Mouse (Mus musculus): ENCODE results near the gene Arsb.

The Arsb gene

GRCm38 (mm10) chr13:93906552-93907245, 135.3 kb downstream of the Arsb start:
- Histone ChIP-seq H3K27me3 (ENCODE audit: insufficient read depth, low read length) (0 out of 2 replicates have a peak, but pooled peaks cover 7% of the 10 kb centered on the region), H3K4me3 (replicated peaks; ENCODE audit: low read length) (no peak overlapping the region), H3K36me3 (ENCODE audit: insufficient read depth, low read length) (no peaks in the 10 kb centered on the region), H3K4me1 (replicated peaks; ENCODE audit: low read depth, low read length) (no peaks in the 10 kb centered on the region), H3K9me3 (ENCODE audit: low read length) (no peaks in the 10 kb centered on the region)
- TF ChIP-seq NANOG (IDR thresholded peaks at IDR 0.05; ENCODE audit: borderline replicate concordance, low read length) (peak; percentile 79), POU5F1 (IDR thresholded peaks at IDR 0.05; ENCODE audit: borderline replicate concordance, low read length) (no peak)

GRCm38 (mm10) chr13:93907971-93908370, 136.5 kb downstream of the Arsb start:
- no peak for TF ChIP-seq POU5F1 (IDR thresholded peaks at IDR 0.05; ENCODE audit: borderline replicate concordance, low read length)
- no peak for TF ChIP-seq NANOG (IDR thresholded peaks at IDR 0.05; ENCODE audit: borderline replicate concordance, low read length)
- TF ChIP-seq CTCF (conservative IDR thresholded peaks at IDR 0.05; ENCODE audit: low read length), result no peak
- no peaks in the 10 kb centered on the region for H3K4me1 ChIP-seq (replicated peaks; ENCODE audit: low read depth, low read length)
- 0 out of 2 replicates have a peak, but pooled peaks cover 7% of the 10 kb centered on the region for H3K27me3 ChIP-seq (ENCODE audit: insufficient read depth, low read length)
- no peaks in the 10 kb centered on the region for H3K36me3 ChIP-seq (ENCODE audit: insufficient read depth, low read length)
- no peaks in the 10 kb centered on the region for H3K9me3 ChIP-seq (ENCODE audit: low read length)
- H3K4me3 ChIP-seq (replicated peaks; ENCODE audit: low read length), result no peak overlapping the region

- no peaks in the 10 kb centered on the region for H3K27me3 ChIP-seq (ENCODE audit: insufficient read depth, low read length)
- H3K9me3 ChIP-seq (ENCODE audit: low read length), result no peaks in the 10 kb centered on the region
- TF ChIP-seq CTCF (conservative IDR thresholded peaks at IDR 0.05; ENCODE audit: low read length), result no peak
- no peak for TF ChIP-seq NANOG (IDR thresholded peaks at IDR 0.05; ENCODE audit: borderline replicate concordance, low read length)
- no peak for TF ChIP-seq POU5F1 (IDR thresholded peaks at IDR 0.05; ENCODE audit: borderline replicate concordance, low read length)
- H3K4me1 ChIP-seq (replicated peaks; ENCODE audit: low read depth, low read length), result no peaks in the 10 kb centered on the region
- H3K4me3 ChIP-seq (replicated peaks; ENCODE audit: low read length), result no peak overlapping the region
- H3K36me3 ChIP-seq (ENCODE audit: insufficient read depth, low read length), result no peaks in the 10 kb centered on the region
These were observed 138.4 kb downstream of the Arsb start for GRCm38 (mm10) chr13:93909847-93910246.

GRCm38 (mm10) chr13:93911037-93911436, 139.6 kb downstream of the Arsb start:
- H3K9me3 ChIP-seq (ENCODE audit: low read length), result no peaks in the 10 kb centered on the region
- no peak for TF ChIP-seq POU5F1 (IDR thresholded peaks at IDR 0.05; ENCODE audit: borderline replicate concordance, low read length)
- TF ChIP-seq NANOG (IDR thresholded peaks at IDR 0.05; ENCODE audit: borderline replicate concordance, low read length), result no peak
- TF ChIP-seq CTCF (conservative IDR thresholded peaks at IDR 0.05; ENCODE audit: low read length), result no peak
- H3K4me1 ChIP-seq (replicated peaks; ENCODE audit: low read depth, low read length), result no peaks in the 10 kb centered on the region
- no peaks in the 10 kb centered on the region for H3K27me3 ChIP-seq (ENCODE audit: insufficient read depth, low read length)
- H3K36me3 ChIP-seq (ENCODE audit: insufficient read depth, low read length), result no peaks in the 10 kb centered on the region
- H3K4me3 ChIP-seq (replicated peaks; ENCODE audit: low read length), result no peak overlapping the region

GRCm38 (mm10) chr13:93912326-93912915, 141.0 kb downstream of the Arsb start:
- Histone ChIP-seq H3K36me3 (ENCODE audit: insufficient read depth, low read length) (no peaks in the 10 kb centered on the region), H3K4me3 (replicated peaks; ENCODE audit: low read length) (no peak overlapping the region), H3K9me3 (ENCODE audit: low read length) (no peaks in the 10 kb centered on the region), H3K4me1 (replicated peaks; ENCODE audit: low read depth, low read length) (no peaks in the 10 kb centered on the region), H3K27me3 (ENCODE audit: insufficient read depth, low read length) (no peaks in the 10 kb centered on the region)
- TF ChIP-seq CTCF (conservative IDR thresholded peaks at IDR 0.05; ENCODE audit: low read length), result no peak
- no peak for TF ChIP-seq POU5F1 (IDR thresholded peaks at IDR 0.05; ENCODE audit: borderline replicate concordance, low read length)
- no peak for TF ChIP-seq NANOG (IDR thresholded peaks at IDR 0.05; ENCODE audit: borderline replicate concordance, low read length)

GRCm38 (mm10) chr13:93914206-93914605, 142.8 kb downstream of the Arsb start:
- H3K4me3 ChIP-seq (replicated peaks; ENCODE audit: low read length), result no peak overlapping the region
- no peaks in the 10 kb centered on the region for H3K36me3 ChIP-seq (ENCODE audit: insufficient read depth, low read length)
- H3K4me1 ChIP-seq (replicated peaks; ENCODE audit: low read depth, low read length), result peaks cover 13% of the 10 kb centered on the region
- H3K27me3 ChIP-seq (ENCODE audit: insufficient read depth, low read length), result peaks cover 5% of the 10 kb centered on the region; the same call in 1 of the 2 replicates
- H3K9me3 ChIP-seq (ENCODE audit: low read length), result no peaks in the 10 kb centered on the region
- TF ChIP-seq CTCF (conservative IDR thresholded peaks at IDR 0.05; ENCODE audit: low read length) (no peak), POU5F1 (IDR thresholded peaks at IDR 0.05; ENCODE audit: borderline replicate concordance, low read length) (no peak), NANOG (IDR thresholded peaks at IDR 0.05; ENCODE audit: borderline replicate concordance, low read length) (no peak)

- Histone ChIP-seq H3K27me3 (ENCODE audit: insufficient read depth, low read length) (peaks cover 14% of the 10 kb centered on the region), H3K4me1 (replicated peaks; ENCODE audit: low read depth, low read length) (peaks cover 13% of the 10 kb centered on the region), H3K36me3 (ENCODE audit: insufficient read depth, low read length) (no peaks in the 10 kb centered on the region), H3K4me3 (replicated peaks; ENCODE audit: low read length) (no peak overlapping the region), H3K9me3 (ENCODE audit: low read length) (no peaks in the 10 kb centered on the region)
- no peak for TF ChIP-seq CTCF (conservative IDR thresholded peaks at IDR 0.05; ENCODE audit: low read length)
- no peak for TF ChIP-seq POU5F1 (IDR thresholded peaks at IDR 0.05; ENCODE audit: borderline replicate concordance, low read length)
These were observed 144.5 kb downstream of the Arsb start for GRCm38 (mm10) chr13:93915641-93916570.

GRCm38 (mm10) chr13:93919536-93919935, 148.1 kb downstream of the Arsb start:
- Histone ChIP-seq H3K9me3 (ENCODE audit: low read length) (no peaks in the 10 kb centered on the region), H3K36me3 (ENCODE audit: insufficient read depth, low read length) (no peaks in the 10 kb centered on the region), H3K4me3 (replicated peaks; ENCODE audit: low read length) (no peak overlapping the region), H3K4me1 (replicated peaks; ENCODE audit: low read depth, low read length) (peaks cover 13% of the 10 kb centered on the region), H3K27me3 (ENCODE audit: insufficient read depth, low read length) (peaks cover 20% of the 10 kb centered on the region)
- TF ChIP-seq POU5F1 (IDR thresholded peaks at IDR 0.05; ENCODE audit: borderline replicate concordance, low read length), result no peak
- no peak for TF ChIP-seq NANOG (IDR thresholded peaks at IDR 0.05; ENCODE audit: borderline replicate concordance, low read length)
- no peak for TF ChIP-seq CTCF (conservative IDR thresholded peaks at IDR 0.05; ENCODE audit: low read length)
